Mouse (Mus musculus) midbrain, postnatal 0 days (tissue): ENCODE data around the gene Lpcat2b. TPM values are rescaled to one million over a fixed set of nuclear protein-coding genes. Genes with fewer than 3 reads are reported as not detected.

Source experiments
- ATAC-seq: fragments of 200-750 bp; cut with Nextera tagmentation; 2 replicates; pipeline ENCODE4 v1.8.0; 2017; ENCODE audit warnings: moderate number of reproducible peaks, mild to moderate bottlenecking, moderate TSS enrichment, moderate library complexity; ENCODE audit not compliant: low FRiP score
- DNase-seq: peaks from one replicate; pipeline ENCODE4 v3.0.0-alpha.2; 2015; ENCODE audit warnings: low spot score
- H3K27ac ChIP-seq: fragments of 300-500 bp; sonication (generic); 2 replicates; pipeline ENCODE4 v1.5.1; 2014; ENCODE audit warnings: low read depth, mild to moderate bottlenecking, low read length, mixed read lengths
- H3K27me3 ChIP-seq: fragments of 300-500 bp; sonication (generic); 2 replicates; pipeline ENCODE4 v1.6.1; 2014; ENCODE audit warnings: low read length, control low read depth, mixed read lengths; ENCODE audit not compliant: insufficient read depth
- H3K36me3 ChIP-seq: fragments of 300-500 bp; sonication (generic); 2 replicates; pipeline ENCODE4 v1.6.1; 2014; ENCODE audit warnings: low read length, control low read depth, mixed read lengths; ENCODE audit not compliant: insufficient read depth
- H3K4me1 ChIP-seq: fragments of 300-500 bp; sonication (generic); 2 replicates; pipeline ENCODE4 v1.6.1; 2014; ENCODE audit warnings: mild to moderate bottlenecking, control low read depth, antibody characterized with exemption, low read length, mixed read lengths; ENCODE audit not compliant: insufficient read depth
- H3K4me2 ChIP-seq: fragments of 300-500 bp; sonication (generic); 2 replicates; pipeline ENCODE4 v1.6.1; 2014; ENCODE audit warnings: low read depth, mild to moderate bottlenecking, low read length, mixed read lengths; ENCODE audit not compliant: poor library complexity, severe bottlenecking
- H3K4me3 ChIP-seq: fragments of 300-500 bp; sonication (generic); 2 replicates; pipeline ENCODE4 v1.5.1; 2014; ENCODE audit warnings: low read depth, mild to moderate bottlenecking, low read length, moderate library complexity
- H3K9ac ChIP-seq: fragments of 300-500 bp; sonication (generic); replicated peaks from 2 replicates; pipeline ENCODE4 v1.6.1; 2014; ENCODE audit warnings: mild to moderate bottlenecking, low read length, moderate library complexity, mixed read lengths; ENCODE audit not compliant: poor library complexity, severe bottlenecking
- H3K9me3 ChIP-seq: fragments of 300-500 bp; sonication (generic); 2 replicates; pipeline ENCODE4 v1.6.1; 2016; ENCODE audit warnings: low read length, control low read depth
- CTCF ChIP-seq: IDR thresholded peaks from 2 replicates; pipeline ENCODE4 v1.5.1; 2016; ENCODE audit warnings: antibody characterized with exemption, mild to moderate bottlenecking
- WGBS: fragments of 180-500 bp; shearing (Covaris S2); extraction: QIAGEN DNeasy Blood & Tissue Kit; methylation state at CpG from one replicate; pipeline ENCODE4 v1.1.7; 2014; 5-methylcytosine and 5-hydroxymethylcytosine counted together
- polyA plus RNA-seq: library from polyadenylated mRNA; unstranded; fragments of >200 nt; fragmentation: Nextera tagmentation; extraction: Ambion mirVana; gene quantifications from 2 replicates; pipeline ENCODE4 v1.2.1, GENCODE M21; 2015
- total RNA-seq: library from RNA; depleted of rRNA; stranded (reverse); fragments of >200 nt; gene quantifications from 2 replicates; pipeline ENCODE4 v1.2.3, GENCODE M21; 2014

Gene Lpcat2b
- total and polyA plus RNA-seq, 2 experiments from 2014 or later, result not detected

DNA sequence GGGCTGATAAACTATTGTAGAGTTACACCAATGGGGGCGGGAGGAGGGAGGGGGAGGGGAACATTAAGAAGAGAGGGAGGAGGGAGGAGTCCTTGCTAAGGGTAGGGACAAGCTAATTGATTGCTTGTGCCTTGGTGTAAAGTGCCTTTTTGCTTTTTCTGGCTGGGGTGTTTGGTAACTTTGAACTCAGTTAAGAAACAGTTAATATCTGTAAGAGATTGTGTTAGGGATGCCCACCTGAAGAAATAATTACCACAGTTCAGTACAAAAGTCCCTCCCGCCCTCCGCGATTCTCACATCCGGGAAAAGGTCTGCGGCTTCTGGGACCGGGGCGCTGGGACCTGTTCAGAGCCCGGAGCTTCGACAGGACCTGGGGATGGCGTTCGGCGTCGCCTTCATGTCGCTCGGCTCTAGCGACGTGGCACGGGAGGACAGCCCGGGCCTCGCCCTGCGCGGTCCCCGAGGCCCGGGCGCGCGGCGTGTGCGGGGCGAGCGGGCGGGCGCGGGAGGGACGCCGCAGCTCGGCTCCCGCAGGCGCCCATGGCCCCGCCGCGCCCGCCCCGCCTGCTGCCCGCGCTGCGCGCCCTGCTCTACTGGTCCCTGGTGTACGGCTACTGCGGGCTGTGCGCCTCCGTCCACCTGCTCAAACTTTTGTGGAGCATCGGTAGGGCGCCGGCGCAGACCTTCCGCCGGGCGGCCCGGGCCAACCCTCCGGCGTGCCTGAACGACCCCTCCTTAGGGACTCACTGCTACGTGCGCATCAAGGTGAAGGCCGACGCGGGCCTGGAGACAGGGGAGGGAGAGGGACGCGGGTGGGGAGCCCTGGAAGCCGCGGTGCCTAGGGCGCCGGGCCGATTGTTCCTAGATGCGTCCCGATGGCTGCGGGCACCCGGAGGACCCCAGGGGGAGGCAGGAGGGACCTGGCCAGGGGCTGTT, 28.1 kb upstream of the Lpcat2b start:
- no peak for DNase-seq
- Histone ChIP-seq H3K36me3 (no peaks in the 10 kb centered on the region), H3K9ac (peak overlapping the region; percentile 64), H3K4me1 (no peaks in the 10 kb centered on the region), H3K27me3 (peaks cover 12% of the 10 kb centered on the region; the same call in 1 of the 2 replicates), H3K4me2 (peak overlapping the region; percentile 99), H3K27ac (no peak overlapping the region), H3K4me3 (peak overlapping the region; percentile 68), H3K9me3 (no peaks in the 10 kb centered on the region)
- WGBS, result under 1% methylated on average over 65 of the region's 80 CpGs
- TF ChIP-seq CTCF, result no peak
- ATAC-seq, result peak; percentile 71

- DNase-seq, result no peak
- no peak; the same call in 1 of the 2 replicates for ATAC-seq
- 17% methylated on average over 12 of the region's 12 CpGs for WGBS
- no peaks in the 10 kb centered on the region for H3K9me3 ChIP-seq
- peak overlapping the region; percentile 99 for H3K4me2 ChIP-seq
- no peak overlapping the region for H3K27ac ChIP-seq
- no peaks in the 10 kb centered on the region for H3K36me3 ChIP-seq
- H3K9ac ChIP-seq, result peak overlapping the region; percentile 64
- peaks cover 12% of the 10 kb centered on the region; the same call in 1 of the 2 replicates for H3K27me3 ChIP-seq
- TF ChIP-seq CTCF, result no peak
- H3K4me1 ChIP-seq, result no peaks in the 10 kb centered on the region
- peak overlapping the region; percentile 68 for H3K4me3 ChIP-seq
Observed at GRCm38 (mm10) chr5:107403947-107404684, 27.2 kb upstream of the Lpcat2b start.

- Histone ChIP-seq H3K36me3 (no peaks in the 10 kb centered on the region), H3K4me3 (no peak overlapping the region), H3K9me3 (no peaks in the 10 kb centered on the region), H3K9ac (no peak overlapping the region), H3K4me1 (no peaks in the 10 kb centered on the region), H3K27me3 (peaks cover 12% of the 10 kb centered on the region; the same call in 1 of the 2 replicates), H3K4me2 (no peak overlapping the region), H3K27ac (no peak overlapping the region)
- DNase-seq (no peak), ATAC-seq (no peak)
- no peak for TF ChIP-seq CTCF
- WGBS, result 84% methylated on average over 4 of the region's 4 CpGs
Observed at GRCm38 (mm10) chr5:107405361-107405760, 26.0 kb upstream of the Lpcat2b start.

DNA sequence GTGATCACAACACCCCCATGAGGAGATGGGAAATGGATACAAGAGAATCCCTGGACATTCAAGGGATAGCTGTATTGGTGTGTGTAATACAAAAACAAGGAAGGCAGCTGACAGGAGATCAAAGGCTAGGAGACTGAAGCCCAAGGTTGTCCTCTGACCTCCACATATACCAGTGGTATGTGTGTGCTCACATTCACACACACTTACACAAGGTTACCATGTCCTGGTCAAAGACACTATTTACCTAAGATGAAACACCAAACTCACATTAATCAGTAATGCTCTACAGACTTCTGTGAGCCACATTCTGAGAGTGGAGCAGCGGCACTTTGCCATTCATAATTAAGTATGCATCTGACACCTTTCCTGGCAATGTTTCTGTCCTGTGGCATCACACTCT, 21.0 kb upstream of the Lpcat2b start:
- TF ChIP-seq CTCF, result no peak
- ATAC-seq, result no peak
- H3K36me3 ChIP-seq, result no peaks in the 10 kb centered on the region

DNA sequence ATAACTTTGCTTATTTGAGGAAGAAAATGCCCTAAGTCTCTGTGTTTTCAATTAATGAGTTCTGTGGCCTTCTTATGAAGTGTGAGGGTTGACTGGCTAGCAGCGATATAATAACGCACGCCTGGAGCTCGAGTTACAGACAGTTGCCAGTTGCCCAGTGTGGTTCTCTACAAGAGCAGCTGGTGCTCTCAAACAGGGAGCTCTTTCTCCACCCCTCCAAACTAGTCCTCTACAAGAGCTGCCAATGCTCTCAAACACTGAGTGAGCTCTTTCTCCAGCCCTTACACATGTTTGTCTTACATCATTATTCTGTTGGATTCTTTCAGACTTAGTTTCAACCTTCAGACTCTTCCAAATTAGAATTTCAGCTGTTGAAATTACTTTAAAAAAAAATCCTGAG, 20.0 kb upstream of the Lpcat2b start:
- DNase-seq (no peak), ATAC-seq (no peak)
- no peak overlapping the region for H3K9ac ChIP-seq

More for the DNA sequence above, 21.0 kb upstream of the Lpcat2b start:
- H3K4me3 ChIP-seq, result no peak overlapping the region
- no peak for DNase-seq
- H3K27me3 ChIP-seq, result peaks cover under 1% of the 10 kb centered on the region; the same call in 1 of the 2 replicates
- no peak overlapping the region for H3K27ac ChIP-seq
- no peaks in the 10 kb centered on the region for H3K4me1 ChIP-seq
- no peak overlapping the region for H3K4me2 ChIP-seq
- no peak overlapping the region for H3K9ac ChIP-seq
- WGBS, result 81% methylated on average over 1 of the region's 1 CpGs
- H3K9me3 ChIP-seq, result no peaks in the 10 kb centered on the region

More for the DNA sequence above, 20.0 kb upstream of the Lpcat2b start:
- H3K27ac ChIP-seq, result no peak overlapping the region
- H3K4me1 ChIP-seq, result no peaks in the 10 kb centered on the region
- no peaks in the 10 kb centered on the region for H3K27me3 ChIP-seq
- TF ChIP-seq CTCF, result no peak
- H3K9me3 ChIP-seq, result no peaks in the 10 kb centered on the region
- no peak overlapping the region for H3K4me2 ChIP-seq
- WGBS, result 75% methylated on average over 4 of the region's 4 CpGs
- H3K36me3 ChIP-seq, result no peaks in the 10 kb centered on the region
- no peak overlapping the region for H3K4me3 ChIP-seq
